Mouse (Mus musculus): ENCODE measurements around the gene Ccdc89. TPM values are rescaled to one million over a fixed set of nuclear protein-coding genes. Genes with fewer than 3 reads are reported as not detected.

Gene Ccdc89
- polyA plus RNA-seq, 1 experiment from 2014 or later, result 0.64 TPM

Other genes with a start within 250 kb of the Ccdc89 start
- gene Ccdc83, start 160.8 kb upstream of the Ccdc89 start, polyA plus RNA-seq (2014; fragmentation: Nextera tagmentation; extraction: Ambion mirVana), result not detected in 2 replicates
- gene Sytl2, start 124.3 kb upstream of the Ccdc89 start, polyA plus RNA-seq (2014; fragmentation: Nextera tagmentation; extraction: Ambion mirVana), result 5.2 and 5.5 TPM in 2 replicates
- 25.8 and 27.0 TPM in 2 replicates for gene Crebzf, start 16.2 kb downstream of the Ccdc89 start, polyA plus RNA-seq (2014; fragmentation: Nextera tagmentation; extraction: Ambion mirVana)
- gene Tmem126a, start 30.7 kb downstream of the Ccdc89 start, polyA plus RNA-seq (2014; fragmentation: Nextera tagmentation; extraction: Ambion mirVana), result 106 and 113 TPM in 2 replicates
- 24.0 and 35.2 TPM in 2 replicates for gene Tmem126b, start 49.4 kb downstream of the Ccdc89 start, polyA plus RNA-seq (2014; fragmentation: Nextera tagmentation; extraction: Ambion mirVana)
- 8.5 and 9.3 TPM in 2 replicates for gene Dlg2, start 50.1 kb downstream of the Ccdc89 start, polyA plus RNA-seq (2014; fragmentation: Nextera tagmentation; extraction: Ambion mirVana)

Measured in heart, embryonic 11.5 days (tissue).